Mouse (Mus musculus) stomach, embryonic 14.5 days (tissue): ENCODE measurements around the gene Cxcl14. TPM values are rescaled to one million over a fixed set of nuclear protein-coding genes. Genes with fewer than 3 reads are reported as not detected.

Experiments used
- ATAC-seq: fragments of 200-750 bp; cut with Nextera tagmentation; 2 replicates; pipeline ENCODE4 v1.8.0; 2017; ENCODE audit warnings: low read depth, moderate TSS enrichment; ENCODE audit not compliant: insufficient number of reproducible peaks, insufficient read depth, low FRiP score
- H3K27ac ChIP-seq: fragments of 300-500 bp; sonication (generic); 2 replicates; pipeline ENCODE4 v1.5.1; 2014; ENCODE audit warnings: mild to moderate bottlenecking, low read length, moderate library complexity, mixed read lengths
- H3K27me3 ChIP-seq: fragments of 300-500 bp; sonication (generic); 2 replicates; pipeline ENCODE4 v1.6.1; 2014; ENCODE audit warnings: low read length, control low read depth, mixed read lengths; ENCODE audit not compliant: control insufficient read depth, insufficient read depth
- H3K36me3 ChIP-seq: fragments of 300-500 bp; sonication (generic); 2 replicates; pipeline ENCODE4 v1.6.1; 2014; ENCODE audit warnings: mild to moderate bottlenecking, control low read depth, low read length, moderate library complexity, mixed read lengths; ENCODE audit not compliant: control insufficient read depth, insufficient read depth
- H3K4me1 ChIP-seq: fragments of 300-500 bp; sonication (generic); 2 replicates; pipeline ENCODE4 v1.6.1; 2014; ENCODE audit warnings: low read length, control low read depth, mixed read lengths; ENCODE audit not compliant: control insufficient read depth, insufficient read depth
- H3K4me2 ChIP-seq: fragments of 300-500 bp; sonication (generic); replicated peaks from 2 replicates; pipeline ENCODE4 v1.6.1; 2014; ENCODE audit warnings: low read depth, low read length, control low read depth
- H3K4me3 ChIP-seq: fragments of 300-500 bp; sonication (generic); 2 replicates; pipeline ENCODE4 v1.5.1; 2014; ENCODE audit warnings: low read depth, low read length, control low read depth
- H3K9ac ChIP-seq: fragments of 300-500 bp; sonication (generic); replicated peaks from 2 replicates; pipeline ENCODE4 v1.6.1; 2014; ENCODE audit warnings: low read depth, mild to moderate bottlenecking, control low read depth, low read length, moderate library complexity, mixed read lengths
- H3K9me3 ChIP-seq: fragments of 300-500 bp; sonication (generic); 2 replicates; pipeline ENCODE4 v1.6.1; 2016; ENCODE audit warnings: low read depth, low read length, control low read depth; ENCODE audit not compliant: control insufficient read depth
- WGBS: fragments of 180-500 bp; shearing (Covaris S2); extraction: QIAGEN DNeasy Blood & Tissue Kit; methylation state at CpG from one replicate; pipeline ENCODE4 v1.1.7; 2014; 5-methylcytosine and 5-hydroxymethylcytosine counted together
- polyA plus RNA-seq: library from polyadenylated mRNA; unstranded; fragments of >200 nt; fragmentation: Nextera tagmentation; extraction: Ambion mirVana; gene quantifications from 2 replicates; pipeline ENCODE4 v1.2.1, GENCODE M21; 2014

Cxcl14 gene
- polyA plus RNA-seq, 1 experiment from 2014 or later = 17.3 TPM

DNA sequence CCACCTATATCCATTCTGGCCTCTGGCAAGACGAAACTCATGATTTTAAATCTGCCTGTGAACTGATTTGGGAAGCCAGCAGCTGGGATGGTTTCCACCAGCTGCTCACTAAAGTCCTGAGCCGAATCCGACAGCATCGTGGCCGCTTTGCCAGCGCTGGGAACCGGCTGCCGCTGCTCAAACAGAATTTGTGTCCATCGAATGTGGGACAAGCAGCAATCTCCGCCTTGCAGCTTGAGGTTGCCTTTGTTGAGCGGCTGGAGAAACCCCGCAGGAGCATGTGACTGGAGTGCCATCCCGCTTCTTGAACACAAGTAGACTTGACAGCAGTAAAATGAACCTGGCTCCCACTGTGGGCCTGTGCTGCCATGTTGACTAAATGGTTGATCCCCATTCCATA lies 13.0 kb downstream of the Cxcl14 start:
- H3K27me3 ChIP-seq = no peaks in the 10 kb centered on the region
- WGBS = 91% methylated on average over 13 of the region's 13 CpGs
- H3K27ac ChIP-seq = no peak overlapping the region
- no peak for ATAC-seq
- no peak overlapping the region for H3K4me2 ChIP-seq
- H3K9me3 ChIP-seq = no peaks in the 10 kb centered on the region
- H3K9ac ChIP-seq = no peak overlapping the region
- H3K4me1 ChIP-seq = no peaks in the 10 kb centered on the region
- H3K4me3 ChIP-seq = no peak overlapping the region
- no peaks in the 10 kb centered on the region for H3K36me3 ChIP-seq

DNA sequence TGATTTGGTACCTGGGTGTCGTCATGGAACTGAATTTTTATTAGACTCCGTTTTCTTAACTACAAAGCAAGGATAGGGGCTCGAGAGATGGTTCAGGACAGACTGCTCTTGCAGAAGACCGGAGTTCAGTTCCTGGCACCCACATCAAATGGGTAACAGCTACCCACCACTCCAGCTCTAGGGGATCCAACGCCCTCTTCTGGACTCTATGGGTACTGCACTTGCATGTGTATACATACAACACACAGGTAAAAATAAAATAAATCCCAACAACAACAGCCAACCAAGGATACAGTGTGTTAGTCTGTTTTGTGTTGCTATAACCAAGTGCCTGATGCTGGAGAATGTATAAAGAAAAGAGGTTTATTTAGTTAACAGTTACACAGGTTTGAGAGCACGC lies 16.0 kb downstream of the Cxcl14 start:
- Histone ChIP-seq H3K4me1 (no peaks in the 10 kb centered on the region), H3K36me3 (no peaks in the 10 kb centered on the region), H3K9ac (no peak overlapping the region), H3K27me3 (no peaks in the 10 kb centered on the region), H3K4me3 (no peak overlapping the region), H3K27ac (no peak overlapping the region), H3K9me3 (no peaks in the 10 kb centered on the region), H3K4me2 (no peak overlapping the region)
- no peak for ATAC-seq
- WGBS = 81% methylated on average over 6 of the region's 6 CpGs

DNA sequence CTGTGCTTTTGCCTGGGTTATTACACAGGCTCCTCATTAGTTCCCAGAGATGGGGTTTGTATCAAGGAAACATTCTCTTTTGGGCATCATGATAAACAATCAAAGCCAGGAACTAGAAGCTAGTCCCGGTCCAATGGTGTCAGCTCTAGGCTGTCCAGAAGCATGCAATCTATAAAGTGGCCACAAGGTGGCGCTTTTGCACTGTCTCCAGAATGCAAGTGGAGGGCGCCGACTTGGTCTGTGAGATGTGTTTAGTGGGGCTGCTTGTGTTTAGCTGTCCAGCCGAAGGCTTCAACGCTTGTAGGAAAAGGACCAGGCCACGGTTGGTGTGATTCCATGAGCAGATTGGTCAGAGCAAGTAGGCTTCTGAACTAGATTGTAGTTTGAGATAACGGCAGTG lies 16.9 kb downstream of the Cxcl14 start:
- Histone ChIP-seq H3K27ac (no peak overlapping the region), H3K36me3 (no peaks in the 10 kb centered on the region), H3K9me3 (no peaks in the 10 kb centered on the region), H3K27me3 (no peaks in the 10 kb centered on the region), H3K4me3 (no peak overlapping the region), H3K4me1 (no peaks in the 10 kb centered on the region), H3K9ac (no peak overlapping the region), H3K4me2 (no peak overlapping the region)
- ATAC-seq = peak; percentile 86; the same call in 1 of the 2 replicates
- WGBS = 17% methylated on average over 8 of the region's 8 CpGs

DNA sequence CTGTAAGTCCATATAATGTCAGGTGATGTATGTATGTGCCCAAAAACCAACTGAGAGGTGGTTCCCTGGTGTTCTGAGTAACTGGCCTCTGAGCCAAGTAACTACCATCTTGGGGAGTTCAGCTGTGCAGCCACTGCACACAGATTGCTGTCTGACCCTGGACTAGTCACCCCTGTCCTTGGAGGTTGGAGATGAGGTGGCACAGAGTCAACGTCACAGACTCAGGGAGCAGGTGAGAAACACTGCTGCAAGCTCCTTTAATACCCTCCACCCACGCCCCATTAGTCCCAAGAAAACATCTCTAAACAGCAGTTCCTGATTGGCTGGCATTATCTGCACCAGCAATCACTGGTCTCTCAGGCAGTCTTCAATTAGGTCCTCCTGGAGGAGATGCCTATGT lies 21.2 kb downstream of the Cxcl14 start:
- no peaks in the 10 kb centered on the region for H3K4me1 ChIP-seq
- H3K9me3 ChIP-seq = peaks cover 7% of the 10 kb centered on the region; the same call in 1 of the 2 replicates
- H3K9ac ChIP-seq = no peak overlapping the region
- H3K36me3 ChIP-seq = no peaks in the 10 kb centered on the region
- no peak overlapping the region for H3K4me2 ChIP-seq
- H3K27ac ChIP-seq = no peak overlapping the region
- 47% methylated on average over 2 of the region's 2 CpGs for WGBS
- no peak for ATAC-seq
- no peaks in the 10 kb centered on the region for H3K27me3 ChIP-seq
- H3K4me3 ChIP-seq = no peak overlapping the region

DNA sequence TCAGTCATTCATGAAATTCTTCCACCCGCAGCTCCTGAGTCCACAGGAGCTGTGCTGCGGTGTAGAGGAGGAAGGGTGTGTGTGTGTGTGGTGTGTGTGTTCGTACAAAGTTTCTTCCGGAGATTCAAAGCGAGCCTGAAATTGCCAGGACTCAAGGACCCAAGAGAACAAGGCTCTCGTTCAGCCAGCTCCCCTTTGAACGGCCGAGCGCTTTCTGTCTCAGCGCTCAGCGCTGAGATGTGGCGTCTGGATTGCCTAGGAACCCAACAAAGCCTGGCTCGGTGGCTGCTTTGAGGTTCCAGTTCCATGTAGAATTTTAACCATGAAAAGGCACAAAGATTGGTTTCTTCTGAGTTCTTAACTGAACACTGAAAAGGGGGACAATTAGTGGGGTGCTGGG lies 26.2 kb downstream of the Cxcl14 start:
- no peaks in the 10 kb centered on the region for H3K36me3 ChIP-seq
- H3K4me1 ChIP-seq = no peaks in the 10 kb centered on the region
- ATAC-seq = no peak
- no peak overlapping the region for H3K9ac ChIP-seq
- H3K27ac ChIP-seq = no peak overlapping the region
- H3K9me3 ChIP-seq = peaks cover 7% of the 10 kb centered on the region; the same call in 1 of the 2 replicates
- no peaks in the 10 kb centered on the region for H3K27me3 ChIP-seq
- H3K4me2 ChIP-seq = no peak overlapping the region
- H3K4me3 ChIP-seq = no peak overlapping the region
- 71% methylated on average over 13 of the region's 13 CpGs for WGBS

DNA sequence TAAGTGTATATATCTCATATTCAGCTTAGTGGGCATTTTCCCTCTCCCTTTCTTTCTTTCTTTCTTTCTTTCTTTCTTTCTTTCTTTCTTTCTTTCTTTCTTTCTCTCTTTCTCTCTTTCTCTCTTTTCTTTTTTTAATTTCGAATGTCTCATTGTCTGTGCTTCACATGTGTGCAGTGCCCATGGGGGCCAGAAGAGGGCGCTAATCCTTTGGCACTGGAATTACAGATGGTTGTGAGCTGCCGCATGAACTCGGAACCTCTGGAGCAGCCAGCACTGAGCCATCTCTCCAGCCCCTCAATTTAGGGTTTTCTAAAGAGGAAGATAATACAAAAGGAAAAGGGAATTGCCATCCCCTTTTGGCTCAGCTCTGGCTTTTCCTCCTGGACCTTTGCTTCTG lies 29.0 kb downstream of the Cxcl14 start:
- Histone ChIP-seq H3K9me3 (peaks cover 7% of the 10 kb centered on the region; the same call in 1 of the 2 replicates), H3K4me2 (no peak overlapping the region), H3K27ac (no peak overlapping the region), H3K4me3 (no peak overlapping the region), H3K27me3 (peaks cover 1% of the 10 kb centered on the region; the same call in 1 of the 2 replicates), H3K4me1 (no peaks in the 10 kb centered on the region), H3K36me3 (no peaks in the 10 kb centered on the region), H3K9ac (no peak overlapping the region)
- ATAC-seq = no peak
- 71% methylated on average over 4 of the region's 4 CpGs for WGBS

DNA sequence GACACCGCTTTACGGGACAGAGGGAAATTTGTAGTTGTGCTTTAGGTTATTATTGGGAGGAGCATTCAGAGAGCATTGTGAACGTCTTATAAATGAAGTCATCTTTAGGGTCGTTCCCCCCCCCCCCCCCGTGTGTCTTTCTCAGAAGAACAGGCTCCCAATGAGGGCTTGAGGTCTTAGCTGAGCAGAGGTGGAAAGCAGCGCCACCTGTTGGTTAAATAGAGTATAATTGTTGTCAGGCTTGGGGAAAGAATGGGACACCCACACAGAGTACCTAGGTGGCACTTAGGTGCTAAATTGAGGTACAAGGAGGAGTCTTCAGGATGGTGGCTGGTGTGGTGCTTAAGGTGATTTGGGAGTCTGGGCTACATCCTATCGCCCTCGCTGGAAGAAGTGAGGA lies 29.9 kb downstream of the Cxcl14 start:
- Histone ChIP-seq H3K36me3 (no peaks in the 10 kb centered on the region), H3K27ac (no peak overlapping the region), H3K27me3 (peaks cover 10% of the 10 kb centered on the region), H3K4me2 (no peak overlapping the region), H3K9ac (no peak overlapping the region), H3K4me1 (no peaks in the 10 kb centered on the region), H3K4me3 (no peak overlapping the region), H3K9me3 (peaks cover 5% of the 10 kb centered on the region; the same call in 1 of the 2 replicates)
- no peak for ATAC-seq
- 35% methylated on average over 8 of the region's 8 CpGs for WGBS

DNA sequence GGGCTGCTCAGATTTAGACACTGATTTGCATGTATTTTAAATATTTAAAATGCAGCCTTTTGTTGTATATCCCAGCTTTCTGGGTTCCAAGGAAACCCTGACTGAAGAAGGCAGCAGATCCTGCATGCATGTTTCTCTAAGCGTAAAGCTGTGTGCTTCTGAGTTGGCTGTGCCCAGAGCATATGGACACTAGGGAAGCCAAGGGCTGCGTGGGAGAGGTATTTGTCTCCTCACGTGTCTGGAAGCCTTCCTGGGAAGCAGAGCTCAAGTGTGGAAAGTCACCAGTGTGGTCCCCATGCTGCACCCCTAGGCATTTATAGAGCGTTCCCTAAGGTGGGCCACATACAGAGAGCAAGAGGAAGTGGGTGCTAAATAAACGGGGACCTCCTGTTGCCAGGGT lies 30.7 kb downstream of the Cxcl14 start:
- ATAC-seq = no peak
- Histone ChIP-seq H3K9ac (no peak overlapping the region), H3K36me3 (no peaks in the 10 kb centered on the region), H3K27ac (no peak overlapping the region), H3K4me1 (no peaks in the 10 kb centered on the region), H3K4me3 (no peak overlapping the region), H3K27me3 (peaks cover 17% of the 10 kb centered on the region), H3K4me2 (no peak overlapping the region), H3K9me3 (no peaks in the 10 kb centered on the region)
- WGBS = 65% methylated on average over 5 of the region's 5 CpGs

DNA sequence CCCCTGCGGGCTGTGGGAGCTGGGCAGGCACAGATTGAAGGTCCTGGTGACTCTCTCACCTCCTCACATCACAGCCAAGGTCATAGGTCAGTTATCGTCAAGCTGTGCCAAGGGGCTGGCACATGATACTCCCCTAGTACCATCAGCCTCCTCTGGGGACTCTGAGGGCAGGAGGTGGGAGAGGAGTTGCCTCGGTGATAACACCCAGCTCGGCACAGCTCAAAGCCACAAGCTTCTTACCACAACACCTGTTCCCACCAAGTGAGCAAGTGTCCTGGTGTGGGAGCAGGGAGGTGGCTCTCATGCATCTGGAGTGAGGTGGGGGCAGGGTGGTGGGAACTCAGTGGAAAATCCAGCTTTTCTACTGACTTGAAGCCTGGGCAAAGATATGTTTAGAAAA lies 34.1 kb downstream of the Cxcl14 start:
- 44% methylated on average over 4 of the region's 4 CpGs for whole genome bisulfite sequencing
- no peaks in the 10 kb centered on the region for H3K9me3 ChIP-seq
- no peak overlapping the region for H3K27ac ChIP-seq
- no peaks in the 10 kb centered on the region for H3K36me3 ChIP-seq
- no peak for ATAC-seq
- H3K4me3 ChIP-seq = no peak overlapping the region
- peaks cover 42% of the 10 kb centered on the region for H3K27me3 ChIP-seq
- peaks cover 4% of the 10 kb centered on the region; the same call in 1 of the 2 replicates for H3K4me1 ChIP-seq
- H3K4me2 ChIP-seq = no peak overlapping the region
- no peak overlapping the region for H3K9ac ChIP-seq
